Mouse (Mus musculus): ENCODE measurements around the gene Noc4l.

Gene Noc4l

GRCm38 (mm10) chr5:110609425-110609824 is 43.8 kb downstream of the Noc4l start:
- DNase-seq (ENCODE audit: low read depth, low spot score), result no peak

GRCm38 (mm10) chr5:110608941-110609340 is 44.3 kb downstream of the Noc4l start:
- DNase-seq (ENCODE audit: low read depth, low spot score), result no peak

GRCm38 (mm10) chr5:110608336-110608735 is 44.9 kb downstream of the Noc4l start:
- no peak for DNase-seq (ENCODE audit: low read depth, low spot score)

- no peak for DNase-seq (ENCODE audit: low read depth, low spot score)
Measured at GRCm38 (mm10) chr5:110607767-110608166, 45.5 kb downstream of the Noc4l start.

GRCm38 (mm10) chr5:110605531-110606221 is 47.5 kb downstream of the Noc4l start:
- DNase-seq (ENCODE audit: low read depth, low spot score), result peak; percentile 41

- no peak for DNase-seq (ENCODE audit: low read depth, low spot score)
Measured at GRCm38 (mm10) chr5:110604311-110604710, 48.9 kb downstream of the Noc4l start.

- no peak for DNase-seq (ENCODE audit: low read depth, low spot score)
Measured at GRCm38 (mm10) chr5:110603016-110603685, 50.1 kb downstream of the Noc4l start.

Data from brain, adult 2 months (tissue).